Mouse (Mus musculus): Measurements from ENCODE around the gene Rgmb.

The Rgmb gene

DNA sequence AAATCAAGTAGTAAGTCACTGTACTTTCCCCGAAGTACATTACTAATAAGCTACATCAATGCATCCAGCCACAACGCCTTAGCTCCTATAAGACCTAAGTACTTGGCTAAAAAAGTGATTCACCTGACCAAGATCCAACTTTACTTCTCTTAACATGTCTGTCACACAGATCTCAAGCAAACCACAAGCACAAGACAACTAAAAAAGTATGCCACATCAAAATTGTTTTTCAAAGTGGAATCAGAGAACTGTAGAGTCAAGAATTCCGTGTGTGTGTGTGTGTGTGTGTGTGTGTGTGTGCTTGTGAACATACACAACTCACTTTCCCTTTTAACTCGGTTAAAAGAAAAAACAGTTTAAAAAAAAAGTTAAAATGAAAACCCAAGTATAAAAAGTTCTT is 9.1 kb downstream of the Rgmb start:
- no peak for DNase-seq

DNA sequence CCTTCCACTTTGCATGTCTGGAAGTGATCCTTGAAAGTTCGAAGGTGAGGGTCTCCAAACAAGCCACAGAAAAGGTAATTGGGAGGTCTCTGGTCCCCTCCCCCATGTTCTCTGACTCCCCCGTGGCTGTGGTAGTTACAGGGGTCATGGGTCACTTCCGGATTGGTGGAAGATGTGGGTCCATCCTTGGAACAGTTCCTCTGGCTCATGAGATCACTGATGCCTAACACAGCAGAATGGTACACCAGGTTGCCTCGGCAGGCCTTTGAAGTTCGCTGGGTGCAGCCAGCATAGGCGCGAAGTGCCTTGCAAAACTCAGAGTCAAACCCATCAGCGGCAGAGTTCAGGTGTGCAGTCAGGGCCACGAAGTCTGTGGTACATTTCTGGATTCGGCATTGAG is 10.1 kb downstream of the Rgmb start:
- DNase-seq, result no peak

DNA sequence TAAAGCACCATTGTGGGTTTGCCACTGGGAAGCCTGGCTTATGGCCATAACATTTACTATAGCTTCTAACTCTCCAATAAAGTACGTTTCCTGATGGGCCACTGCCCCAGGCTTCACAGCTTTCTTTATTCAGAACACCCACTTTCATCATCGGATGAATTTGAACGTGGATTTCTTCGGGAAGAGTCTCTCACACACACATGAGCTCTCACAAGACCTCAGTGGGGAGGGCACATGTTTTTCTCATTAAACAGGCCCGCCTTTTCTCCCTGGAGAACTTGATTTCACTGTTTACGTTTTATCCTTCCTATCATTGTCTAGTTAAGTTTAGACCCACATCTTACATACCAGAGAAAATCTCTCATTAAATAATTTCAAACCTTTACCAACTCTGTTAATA is 10.7 kb downstream of the Rgmb start:
- DNase-seq, result no peak

GRCm38 (mm10) chr17:15818372-15818771 is 12.5 kb downstream of the Rgmb start:
- no peak for DNase-seq

- DNase-seq, result no peak
Observed at GRCm38 (mm10) chr17:15817634-15818033, 13.2 kb downstream of the Rgmb start.

DNA sequence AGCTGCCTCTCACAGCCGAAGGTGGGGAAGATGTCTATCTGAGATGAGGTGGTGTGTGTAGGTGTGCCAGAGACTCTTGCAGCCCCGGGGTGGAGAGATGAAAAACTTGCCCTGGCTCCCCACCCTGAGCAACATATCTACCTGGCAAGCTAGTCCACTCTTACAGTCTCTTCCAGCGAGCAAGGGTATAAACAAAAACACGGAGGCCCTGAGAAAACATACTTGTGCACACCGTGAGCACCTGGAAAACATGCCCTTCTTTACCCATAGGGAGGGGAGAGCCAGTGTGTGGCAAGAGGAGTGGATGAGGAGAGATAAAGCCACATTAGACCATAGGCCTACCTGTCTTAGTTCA is 13.8 kb downstream of the Rgmb start:
- DNase-seq, result no peak

DNA sequence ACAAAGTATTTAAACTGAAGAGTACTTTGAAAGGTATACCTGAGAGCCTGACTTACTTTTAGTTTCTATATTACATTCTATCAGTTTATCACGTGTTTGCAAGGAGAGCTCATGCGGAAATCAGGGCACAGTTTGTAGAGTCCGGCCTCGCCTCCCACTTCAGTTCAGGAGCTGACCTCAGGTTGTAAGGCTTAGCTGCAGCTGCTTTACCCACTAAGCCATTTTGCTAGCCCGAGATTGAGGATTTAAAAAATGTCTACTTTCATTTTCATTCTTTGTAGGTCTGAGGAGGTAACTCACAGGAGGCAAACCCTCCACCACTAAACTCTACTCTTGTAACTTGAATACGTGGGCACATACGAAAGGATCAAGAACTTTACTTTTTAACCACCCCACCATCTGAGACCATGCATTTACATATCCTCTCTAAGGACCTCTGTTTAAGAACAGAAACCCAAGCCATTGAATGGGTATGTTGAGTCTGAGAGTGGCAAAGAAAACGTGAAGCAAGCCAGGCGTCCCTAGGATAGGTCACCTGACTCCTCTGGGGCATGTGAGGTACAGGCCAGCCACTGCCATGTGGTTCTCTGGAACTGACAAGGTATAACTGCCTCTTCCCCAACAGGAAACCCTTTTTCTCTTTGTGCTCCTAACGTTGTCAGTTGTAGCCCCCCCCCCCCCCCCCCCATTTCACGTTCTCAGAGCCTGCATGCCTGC is 14.3 kb downstream of the Rgmb start:
- no peak for DNase-seq

- no peak for DNase-seq
Observed at GRCm38 (mm10) chr17:15815312-15816018, 15.4 kb downstream of the Rgmb start.

GRCm38 (mm10) chr17:15813658-15814212 is 17.1 kb downstream of the Rgmb start:
- DNase-seq, result no peak

DNA sequence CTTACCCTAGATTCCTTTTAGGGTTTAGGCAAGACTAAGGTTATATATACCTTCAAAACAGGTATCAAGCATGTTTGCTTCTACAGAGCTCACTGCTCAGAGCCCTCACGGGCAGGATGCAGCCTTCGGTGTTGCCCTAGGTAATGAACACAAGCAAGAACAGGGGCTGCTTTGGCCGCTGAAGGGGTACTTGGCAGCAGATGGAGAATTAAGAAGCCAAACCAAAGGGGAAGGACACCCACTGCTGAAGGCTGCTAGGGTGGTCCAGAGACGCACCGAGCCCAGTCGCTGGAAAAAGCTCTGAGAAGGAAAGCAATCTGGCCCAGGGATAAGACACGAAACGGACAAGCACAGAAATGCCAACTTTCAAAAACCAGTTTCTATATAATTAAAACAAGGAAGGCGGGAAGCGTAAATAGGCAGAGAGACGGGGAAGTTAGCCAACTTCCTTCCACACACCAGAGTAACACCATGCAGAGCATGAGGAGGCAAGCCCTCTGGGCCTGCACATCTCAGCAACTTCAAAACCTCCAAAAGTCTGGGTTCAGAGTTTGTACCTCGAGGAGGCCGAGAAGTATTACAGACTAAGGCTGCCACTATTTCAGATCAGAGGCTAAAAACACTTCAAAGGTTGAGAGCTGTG is 18.6 kb downstream of the Rgmb start:
- DNase-seq, result no peak

GRCm38 (mm10) chr17:15809949-15810348 is 20.9 kb downstream of the Rgmb start:
- DNase-seq, result peak in 1 of 2 experiments; percentile 64

- DNase-seq, result no peak
Observed at GRCm38 (mm10) chr17:15808468-15809374, 22.1 kb downstream of the Rgmb start.

DNA sequence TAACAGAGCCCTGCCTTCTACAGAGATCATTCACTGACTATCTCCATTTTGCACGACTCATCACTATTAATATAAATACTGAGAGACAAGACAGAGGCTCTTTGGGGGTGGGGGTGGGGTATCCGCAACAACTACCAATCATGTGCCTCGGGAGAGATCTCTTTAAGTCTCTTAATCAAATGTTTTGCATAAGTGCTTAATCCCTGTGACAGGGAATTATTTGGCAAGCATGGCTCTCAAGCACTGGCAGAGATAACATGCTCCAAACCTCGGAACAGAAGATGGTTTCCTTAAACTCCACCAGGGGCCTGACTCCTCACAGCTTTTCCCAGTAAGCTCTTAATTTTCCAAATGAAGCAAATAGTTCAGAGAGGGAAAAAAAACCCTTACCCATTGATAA is 22.8 kb downstream of the Rgmb start:
- no peak for DNase-seq

- no peak for DNase-seq
Observed at GRCm38 (mm10) chr17:15807295-15807984, 23.4 kb downstream of the Rgmb start.

DNA sequence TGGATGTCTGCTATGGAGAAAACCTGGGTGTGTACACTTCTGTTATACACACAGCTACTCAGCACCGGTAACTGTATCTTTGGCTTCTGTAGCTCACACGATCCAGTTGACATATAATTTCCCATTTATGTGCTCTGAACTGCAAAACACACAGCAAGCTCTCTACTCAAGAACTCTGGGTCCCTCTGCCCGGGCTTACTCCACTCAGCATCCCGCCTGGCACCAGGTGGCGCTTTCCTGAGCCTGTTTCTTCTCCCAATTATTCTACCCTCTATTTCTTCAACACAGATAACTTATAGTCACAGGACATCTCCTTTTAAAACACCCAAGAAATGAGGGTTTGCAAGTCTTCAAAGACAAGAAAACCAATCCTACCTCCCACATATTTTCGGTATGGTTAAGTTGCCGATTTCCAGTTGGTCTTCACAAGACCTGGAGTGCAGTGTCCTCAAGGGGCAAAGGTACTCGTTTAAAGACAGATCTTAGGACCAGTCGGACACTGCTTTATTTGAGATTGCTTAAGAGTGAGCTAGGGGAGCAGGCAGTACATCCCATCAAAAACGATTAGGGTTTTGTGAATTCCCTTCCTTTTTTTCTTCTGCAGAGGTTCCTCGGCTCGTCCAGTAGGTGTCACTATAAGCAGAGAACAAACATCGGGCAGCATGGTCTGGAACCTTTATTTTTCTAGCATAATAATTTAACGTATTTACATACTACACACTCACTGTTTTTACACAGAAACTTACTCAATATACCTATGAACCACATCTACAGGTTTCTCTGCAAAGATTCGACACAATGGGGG is 26.6 kb downstream of the Rgmb start:
- DNase-seq, result no peak

DNA sequence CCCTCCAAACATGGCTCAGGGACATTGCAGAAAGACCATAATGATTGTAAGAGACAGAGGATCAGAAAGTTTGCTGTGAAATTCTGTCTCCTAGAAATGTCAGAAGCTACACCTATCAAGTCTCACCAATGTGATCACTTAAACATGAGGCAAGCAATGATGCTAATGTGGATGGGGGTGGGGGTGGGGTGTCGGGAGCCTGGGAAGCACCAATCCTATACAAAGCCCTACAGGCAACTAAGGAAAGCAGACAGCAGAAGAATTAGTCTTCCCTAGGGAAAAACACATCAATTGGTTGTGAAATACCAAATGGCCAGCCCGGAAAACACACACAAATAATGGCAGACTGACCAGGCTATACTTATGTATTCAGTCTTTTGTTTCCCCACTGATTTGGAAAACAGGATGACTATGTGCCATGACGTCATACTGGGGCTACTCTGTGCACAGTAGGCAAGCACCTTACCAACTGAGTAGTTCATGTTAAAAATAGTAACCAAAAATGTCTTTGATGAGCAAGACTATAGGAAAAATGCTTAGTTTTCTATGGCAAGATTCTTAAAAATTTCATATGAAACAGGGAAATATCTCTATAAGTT is 31.5 kb downstream of the Rgmb start:
- no peak for DNase-seq

DNA sequence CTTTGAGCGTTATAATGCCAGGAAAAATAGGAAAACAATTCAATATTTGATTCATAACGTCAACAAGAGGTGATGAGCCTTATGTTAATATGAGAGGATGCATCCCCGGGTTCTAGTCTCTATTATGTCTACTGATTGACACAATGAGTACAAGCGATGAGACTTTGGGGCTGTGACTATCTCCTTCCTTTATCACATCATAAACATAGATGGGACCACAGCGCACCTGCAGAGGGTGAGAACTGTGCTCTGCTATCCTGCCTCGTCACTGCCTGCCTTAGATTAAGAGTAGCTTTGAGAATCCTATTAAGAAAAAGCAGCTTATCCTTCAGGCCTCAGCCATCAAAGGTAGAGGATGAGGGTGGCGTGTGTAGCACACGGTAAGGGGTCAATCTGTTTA is 40.1 kb downstream of the Rgmb start:
- no peak for DNase-seq

DNA sequence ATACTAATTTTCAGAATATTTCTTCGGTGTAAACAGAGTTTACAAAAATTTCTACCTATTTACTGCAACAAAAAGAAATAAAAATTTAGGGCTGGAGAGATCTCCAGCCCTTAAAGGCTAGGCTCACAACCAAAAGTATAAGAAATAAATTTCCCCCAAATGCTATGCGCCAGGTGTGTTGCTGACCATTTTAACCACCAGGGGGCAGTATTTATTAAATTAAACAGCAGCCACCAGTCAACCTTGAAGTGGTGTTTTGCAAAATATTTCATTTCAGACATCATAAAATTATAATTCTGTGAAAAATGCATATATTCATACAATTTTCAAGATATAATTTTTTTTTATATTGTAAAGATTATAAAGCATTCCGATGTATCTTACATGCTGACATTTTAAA is 43.8 kb downstream of the Rgmb start:
- DNase-seq, result no peak

- no peak for DNase-seq
Observed at GRCm38 (mm10) chr17:15777979-15778378, 52.9 kb downstream of the Rgmb start.

GRCm38 (mm10) chr17:15776349-15776748 is 54.5 kb downstream of the Rgmb start:
- no peak for DNase-seq

All from lung, adult 18-20 months (tissue).